Mouse (Mus musculus) lung, postnatal 0 days (tissue): ENCODE measurements around the gene Dlg2.

Experiments used
- CTCF ChIP-seq: IDR thresholded peaks from 2 replicates; pipeline ENCODE4 v1.5.1; 2016; ENCODE audit warnings: antibody characterized with exemption, mild to moderate bottlenecking
- EP300 ChIP-seq: IDR thresholded peaks from 2 replicates; pipeline ENCODE4 v1.6.1; 2016; ENCODE audit warnings: antibody characterized with exemption, mild to moderate bottlenecking, control low read depth

DNA sequence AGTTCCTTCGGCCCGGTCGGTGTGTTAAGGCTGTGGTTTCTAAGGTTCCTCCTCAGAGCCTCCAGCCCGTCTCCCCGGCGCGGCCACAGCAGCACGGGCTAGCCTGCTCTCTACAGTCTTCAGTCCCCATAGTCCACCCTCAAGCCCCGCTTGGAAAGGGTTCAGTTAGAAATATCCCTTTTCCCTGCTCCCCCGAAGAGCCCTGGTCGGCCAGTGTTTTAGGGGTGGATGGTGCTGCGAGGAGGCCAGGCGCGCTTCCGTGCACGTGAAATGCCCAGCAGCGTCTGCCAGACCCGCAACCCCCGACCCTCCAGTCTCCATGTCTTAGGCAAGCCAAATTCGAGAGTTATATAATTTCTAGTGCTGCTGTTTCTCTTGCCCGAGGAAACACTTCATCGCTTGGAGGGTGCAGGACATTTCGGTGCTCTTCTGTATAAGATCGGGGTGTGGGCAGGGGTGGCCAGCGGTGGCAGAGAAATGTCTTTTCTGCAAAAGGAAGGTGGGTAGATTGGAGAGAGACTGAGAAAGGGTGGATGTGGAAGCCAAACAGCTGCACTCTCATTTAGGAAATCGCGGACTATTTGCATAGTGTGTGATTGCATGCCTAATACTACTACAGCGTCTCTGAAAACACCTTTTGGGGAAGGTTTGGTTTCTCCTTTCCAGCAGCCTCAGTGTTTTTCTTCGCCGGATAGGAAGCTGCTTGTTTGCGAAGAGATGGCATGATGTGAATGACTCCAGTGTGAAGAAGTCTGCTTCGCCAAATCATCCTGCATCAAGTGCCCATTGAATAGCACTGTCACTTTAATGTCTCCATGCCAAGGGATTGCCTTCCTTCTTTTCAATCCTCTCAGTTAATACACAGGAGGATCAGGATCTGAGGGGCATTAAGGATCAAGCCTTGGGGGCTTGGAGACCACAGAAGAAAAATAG is at the start of gene Dlg2:
- TF ChIP-seq CTCF (no peak), EP300 (no peak)
